Mouse (Mus musculus) ES-E14 (cell line): ENCODE results near the gene Gp1bb.

Experiments used
- CHD2 ChIP-seq: IDR thresholded peaks from 2 replicates; pipeline ENCODE4 v1.6.1; 2014; ENCODE audit warnings: mild to moderate bottlenecking, low read depth, low read length, inconsistent platforms
- MAFK ChIP-seq: IDR thresholded peaks from 2 replicates; pipeline ENCODE4 v1.6.1; 2014; ENCODE audit warnings: mild to moderate bottlenecking, low read depth, low read length, inconsistent platforms; ENCODE audit not compliant: insufficient read depth
- ZC3H11A ChIP-seq: IDR thresholded peaks from 2 replicates; pipeline ENCODE4 v1.6.1; 2012; ENCODE audit warnings: low read depth, mild to moderate bottlenecking, inconsistent platforms, low read length, borderline replicate concordance
- ZNF384 ChIP-seq: IDR thresholded peaks from 2 replicates; pipeline ENCODE4 v1.6.1; 2012; ENCODE audit warnings: low read depth, low read length, inconsistent platforms

GRCm38 (mm10) chr16:18632816-18633215, 10.6 kb upstream of the Gp1bb start:
- TF ChIP-seq MAFK (no peak), ZC3H11A (no peak), ZNF384 (no peak), CHD2 (no peak)
